ENCODE assay signal across 8 mouse cellular contexts in genomic region chr17:56269153-56269630, GRCm38 (mm10). TPM values are rescaled to one million over a fixed set of nuclear protein-coding genes. Genes with fewer than 3 reads are reported as not detected.
DNase-seq lines count a peak whose midpoint lies in the region; ATAC-seq and TF ChIP-seq lines count a peak whose summit lies in the region.

No protein-coding gene starts in this region.

- H3K79me2 ChIP-seq in C2C12 (ENCODE audit: control insufficient read depth, insufficient read depth), result peaks cover under 1% of the 10 kb centered on the region

- no peaks in the 10 kb centered on the region for H3K9me3 ChIP-seq in embryonic facial prominence, embryonic 10.5 days
- H3K9me3 ChIP-seq in heart, embryonic 16.5 days (replicated peaks; ENCODE audit: control insufficient read depth, low read length), result no peaks in the 10 kb centered on the region
- no peaks in the 10 kb centered on the region for H3K9me3 ChIP-seq in liver, embryonic 16.5 days (replicated peaks; ENCODE audit: control insufficient read depth, low read length)
- H3K9me3 ChIP-seq in neural tube, embryonic 11.5 days (ENCODE audit: control insufficient read depth, low read length), result no peaks in the 10 kb centered on the region

- ATAC-seq in heart, embryonic 16.5 days (replicated peaks; ENCODE audit: extremely low read depth, insufficient read depth, low FRiP score), result peak; percentile 85
- ATAC-seq in liver, embryonic 16.5 days (ENCODE audit: low read depth), result peak; percentile 79
- peak; percentile 83 for ATAC-seq in neural tube, embryonic 11.5 days (ENCODE audit: insufficient read depth, low FRiP score, low TSS enrichment)

- no peaks in the 10 kb centered on the region for H3K27me3 ChIP-seq in C2C12 (ENCODE audit: control insufficient read depth, insufficient read depth, insufficient read length)
- no peaks in the 10 kb centered on the region for H3K27me3 ChIP-seq in embryonic facial prominence, embryonic 10.5 days (replicated peaks; ENCODE audit: low read depth, poor library complexity, severe bottlenecking)
- no peaks in the 10 kb centered on the region for H3K27me3 ChIP-seq in heart, embryonic 16.5 days (ENCODE audit: control insufficient read depth, insufficient read depth, low read length)
- no peaks in the 10 kb centered on the region for H3K27me3 ChIP-seq in liver, embryonic 16.5 days (ENCODE audit: control insufficient read depth, insufficient read depth, low read depth, low read length)
- no peaks in the 10 kb centered on the region for H3K27me3 ChIP-seq in neural tube, embryonic 11.5 days (ENCODE audit: control insufficient read depth, insufficient read depth, low read length)

- peak overlapping the region; percentile 2 for H3K4me3 ChIP-seq in C2C12 (ENCODE audit: insufficient read depth, poor library complexity, severe bottlenecking)
- peak overlapping the region; percentile 58 for H3K4me3 ChIP-seq in embryonic facial prominence, embryonic 10.5 days
- H3K4me3 ChIP-seq in heart, embryonic 16.5 days (ENCODE audit: low read length), result peak overlapping the region; percentile 53
- peak overlapping the region; percentile 51 for H3K4me3 ChIP-seq in liver, embryonic 16.5 days (ENCODE audit: low read depth, low read length)
- peak overlapping the region; percentile 27 for H3K4me3 ChIP-seq in neural tube, embryonic 11.5 days (ENCODE audit: low read depth, low read length)

- DNase-seq in T-cell, adult 2 months (ENCODE audit: low spot score), result peak; percentile 81
- DNase-seq in embryonic facial prominence, embryonic 10.5 days (ENCODE audit: low spot score), result peak; percentile 65
- DNase-seq in kidney, postnatal 25 days, result peak; percentile 77 to 86
- peak; percentile 60 for DNase-seq in neural tube, embryonic 11.5 days (ENCODE audit: low spot score)
- peak; percentile 45 to 68 for DNase-seq in thymus, postnatal 36 days

- no peak for TF ChIP-seq CTCF in C2C12 (IDR thresholded peaks at IDR 0.05; ENCODE audit: control insufficient read depth, insufficient read depth, insufficient read length)

- no peaks in the 10 kb centered on the region for H3K79me3 ChIP-seq in C2C12 (ENCODE audit: low read depth)

- peak overlapping the region; percentile 77 for H3K4me2 ChIP-seq in heart, embryonic 16.5 days (ENCODE audit: low read depth, low read length)
- peak overlapping the region; percentile 68 for H3K4me2 ChIP-seq in liver, embryonic 16.5 days (ENCODE audit: low read depth, low read length)
- H3K4me2 ChIP-seq in neural tube, embryonic 11.5 days (ENCODE audit: low read depth), result peak overlapping the region; percentile 62

- peaks cover 7% of the 10 kb centered on the region for H3K4me1 ChIP-seq in embryonic facial prominence, embryonic 10.5 days
- peaks cover 13% of the 10 kb centered on the region for H3K4me1 ChIP-seq in heart, embryonic 16.5 days (ENCODE audit: control insufficient read depth, insufficient read depth, low read length)
- H3K4me1 ChIP-seq in liver, embryonic 16.5 days (ENCODE audit: control insufficient read depth, low read depth, low read length), result peaks cover 29% of the 10 kb centered on the region
- H3K4me1 ChIP-seq in neural tube, embryonic 11.5 days (ENCODE audit: control insufficient read depth, insufficient read depth, low read length), result no peaks in the 10 kb centered on the region

- H3K27ac ChIP-seq in embryonic facial prominence, embryonic 10.5 days (replicated peaks), result peak overlapping the region; percentile 81
- H3K27ac ChIP-seq in heart, embryonic 16.5 days (ENCODE audit: low read length), result peak overlapping the region; percentile 92
- peak overlapping the region; percentile 65 for H3K27ac ChIP-seq in liver, embryonic 16.5 days (ENCODE audit: low read length)
- H3K27ac ChIP-seq in neural tube, embryonic 11.5 days (ENCODE audit: low read depth, low read length), result peak overlapping the region; percentile 14; the same call in 1 of the 2 replicates

- H3K36me3 ChIP-seq in C2C12 (ENCODE audit: control insufficient read depth, insufficient read depth), result peaks cover 4% of the 10 kb centered on the region
- H3K36me3 ChIP-seq in embryonic facial prominence, embryonic 10.5 days (replicated peaks), result peaks cover 34% of the 10 kb centered on the region
- H3K36me3 ChIP-seq in heart, embryonic 16.5 days (ENCODE audit: control insufficient read depth, insufficient read depth), result peaks cover 21% of the 10 kb centered on the region
- H3K36me3 ChIP-seq in liver, embryonic 16.5 days (ENCODE audit: control insufficient read depth, insufficient read depth), result peaks cover 8% of the 10 kb centered on the region
- H3K36me3 ChIP-seq in neural tube, embryonic 11.5 days (ENCODE audit: control insufficient read depth, insufficient read depth, low read length), result no peaks in the 10 kb centered on the region

- H3ac ChIP-seq in C2C12 (ENCODE audit: control insufficient read depth, insufficient read length, low read depth), result peak overlapping the region; percentile 8

- 22% methylated on average over 12 of the region's 12 CpGs for WGBS in embryonic facial prominence, embryonic 10.5 days
- 17% methylated on average over 12 of the region's 12 CpGs for WGBS in heart, embryonic 16.5 days
- 19% methylated on average over 12 of the region's 12 CpGs for WGBS in liver, embryonic 16.5 days (ENCODE audit: insufficient replicate concordance)
- 21% methylated on average over 12 of the region's 12 CpGs for WGBS in neural tube, embryonic 11.5 days

- peak overlapping the region; percentile 79 for H3K9ac ChIP-seq in heart, embryonic 16.5 days (ENCODE audit: low read length)
- H3K9ac ChIP-seq in liver, embryonic 16.5 days (ENCODE audit: low read depth, low read length), result peak overlapping the region; percentile 58
- H3K9ac ChIP-seq in neural tube, embryonic 11.5 days (ENCODE audit: low read length), result peak overlapping the region; percentile 54

TF ChIP-seq in C2C12, 6 proteins besides CTCF, POLR2A, EP300 and RAD21:
- TF ChIP-seq USF1 (IDR thresholded peaks at IDR 0.05; ENCODE audit: low read depth) (peak; percentile 16), MYOD1 (IDR thresholded peaks at IDR 0.05; ENCODE audit: control insufficient read depth, insufficient read length, low read depth) (no peak)

RNA-seq across cellular contexts. Expression of gene Ticam1, which starts 7.4 kb away (rescaled TPM):
- 5.8 TPM for polyA plus RNA-seq in C2C12 (2012; fragmentation: generic; extraction: Trizol)
- 3.2 and 3.7 TPM in 2 replicates for polyA plus RNA-seq in embryonic facial prominence, embryonic 10.5 days (2016; fragmentation: Nextera tagmentation; extraction: Ambion mirVana)
- polyA plus RNA-seq in heart, embryonic 16.5 days (2015; fragmentation: Nextera tagmentation; extraction: Ambion mirVana), result 7.6 and 8.6 TPM in 2 replicates
- polyA plus RNA-seq in liver, embryonic 16.5 days (2015; fragmentation: Nextera tagmentation; extraction: Ambion mirVana), result 3.4 and 4.2 TPM in 2 replicates
- polyA plus RNA-seq in neural tube, embryonic 11.5 days (2014; fragmentation: Nextera tagmentation; extraction: Ambion mirVana), result 2.4 and 2.5 TPM in 2 replicates

RNA-seq across cellular contexts. Expression of gene Fem1a, which starts 12.6 kb away (rescaled TPM):
- 18.1 TPM for polyA plus RNA-seq in C2C12 (2012; fragmentation: generic; extraction: Trizol)
- polyA plus RNA-seq in embryonic facial prominence, embryonic 10.5 days (2016; fragmentation: Nextera tagmentation; extraction: Ambion mirVana), result 12.5 and 13.2 TPM in 2 replicates
- 25.6 and 26.9 TPM in 2 replicates for polyA plus RNA-seq in heart, embryonic 16.5 days (2015; fragmentation: Nextera tagmentation; extraction: Ambion mirVana)
- 5.2 and 5.7 TPM in 2 replicates for polyA plus RNA-seq in liver, embryonic 16.5 days (2015; fragmentation: Nextera tagmentation; extraction: Ambion mirVana)
- polyA plus RNA-seq in neural tube, embryonic 11.5 days (2014; fragmentation: Nextera tagmentation; extraction: Ambion mirVana), result 16.8 and 18.3 TPM in 2 replicates

RNA-seq across cellular contexts. Expression of gene Plin3, which starts 23.5 kb away (rescaled TPM):
- 27.5 TPM for polyA plus RNA-seq in C2C12 (2012; fragmentation: generic; extraction: Trizol)
- polyA plus RNA-seq in embryonic facial prominence, embryonic 10.5 days (2016; fragmentation: Nextera tagmentation; extraction: Ambion mirVana), result 67.7 and 72.2 TPM in 2 replicates
- polyA plus RNA-seq in heart, embryonic 16.5 days (2015; fragmentation: Nextera tagmentation; extraction: Ambion mirVana), result 79.3 and 89.4 TPM in 2 replicates
- 35.9 and 37.6 TPM in 2 replicates for polyA plus RNA-seq in liver, embryonic 16.5 days (2015; fragmentation: Nextera tagmentation; extraction: Ambion mirVana)
- polyA plus RNA-seq in neural tube, embryonic 11.5 days (2014; fragmentation: Nextera tagmentation; extraction: Ambion mirVana), result 33.0 and 37.8 TPM in 2 replicates

RNA-seq across cellular contexts. Expression of gene Arrdc5, which starts 30.9 kb away (rescaled TPM):
- not detected for polyA plus RNA-seq in C2C12 (2012; fragmentation: generic; extraction: Trizol)
- polyA plus RNA-seq in embryonic facial prominence, embryonic 10.5 days (2016; fragmentation: Nextera tagmentation; extraction: Ambion mirVana), result not detected in 2 replicates
- 0.21 TPM in 1 of 2 replicates, not detected in the other for polyA plus RNA-seq in heart, embryonic 16.5 days (2015; fragmentation: Nextera tagmentation; extraction: Ambion mirVana)
- polyA plus RNA-seq in liver, embryonic 16.5 days (2015; fragmentation: Nextera tagmentation; extraction: Ambion mirVana), result not detected in 2 replicates
- not detected in 2 replicates for polyA plus RNA-seq in neural tube, embryonic 11.5 days (2014; fragmentation: Nextera tagmentation; extraction: Ambion mirVana)

RNA-seq across cellular contexts. Expression of gene Uhrf1, which starts 33.9 kb away (rescaled TPM):
- 93.0 TPM for polyA plus RNA-seq in C2C12 (2012; fragmentation: generic; extraction: Trizol)
- 279 and 301 TPM in 2 replicates for polyA plus RNA-seq in embryonic facial prominence, embryonic 10.5 days (2016; fragmentation: Nextera tagmentation; extraction: Ambion mirVana)
- polyA plus RNA-seq in heart, embryonic 16.5 days (2015; fragmentation: Nextera tagmentation; extraction: Ambion mirVana), result 76.6 and 94.0 TPM in 2 replicates
- polyA plus RNA-seq in liver, embryonic 16.5 days (2015; fragmentation: Nextera tagmentation; extraction: Ambion mirVana), result 86.0 and 89.7 TPM in 2 replicates
- polyA plus RNA-seq in neural tube, embryonic 11.5 days (2014; fragmentation: Nextera tagmentation; extraction: Ambion mirVana), result 116 and 128 TPM in 2 replicates

Comparison
In these comparisons a context has a peak if more than half of its experiments do, and no peak if none do; other contexts are left out.
1. Peak in every context shown above with its lines: DNase-seq, ATAC-seq, H3K4me3 ChIP-seq and H3K27ac ChIP-seq.
2. H3K4me3 ChIP-seq: peak in every context shown above with its lines; median percentile 58 in embryonic facial prominence, embryonic 10.5 days; 53 in heart, embryonic 16.5 days; 51 in liver, embryonic 16.5 days; 27 in neural tube, embryonic 11.5 days; 2 in C2C12.
3. H3K27ac ChIP-seq: peak in every context shown above with its lines; median percentile 92 in heart, embryonic 16.5 days; 81 in embryonic facial prominence, embryonic 10.5 days; 65 in liver, embryonic 16.5 days; 14 in neural tube, embryonic 11.5 days.